Mouse (Mus musculus) myocyte (in vitro differentiated cells): ENCODE data around the gene Hip1.

Experiments
- E2F4 ChIP-seq: IDR thresholded peaks from one replicate; pipeline ENCODE4 v1.6.1; 2011; ENCODE audit warnings: mild to moderate bottlenecking, control low read depth, moderate library complexity; ENCODE audit not compliant: insufficient read depth
- MAX ChIP-seq: IDR thresholded peaks from one replicate; pipeline ENCODE4 v1.6.1; 2011; ENCODE audit warnings: low read depth, mild to moderate bottlenecking, control low read depth
- MYOD1 ChIP-seq, 3 experiments: IDR thresholded peaks; one replicate each; pipeline ENCODE4 v1.6.1; 2011; ENCODE audit warnings: control low read depth in 2 of 3, low read depth in 2 of 3, mild to moderate bottlenecking in 2 of 3, moderate library complexity in 1 of 3; ENCODE audit not compliant: insufficient read length in 2 of 3, control insufficient read depth in 1 of 3
- MYOG ChIP-seq, 3 experiments: IDR thresholded peaks; one replicate each; pipeline ENCODE4 v1.6.1; 2011; ENCODE audit warnings: control low read depth in 2 of 3, low read depth in 2 of 3, mild to moderate bottlenecking in 2 of 3; ENCODE audit not compliant: insufficient read length in 2 of 3, control insufficient read depth in 1 of 3, insufficient read depth in 1 of 3
- POLR2A ChIP-seq: IDR thresholded peaks from one replicate; pipeline ENCODE4 v1.6.1; 2011; ENCODE audit warnings: low read depth, mild to moderate bottlenecking, control low read depth, moderate library complexity; ENCODE audit not compliant: insufficient read length
- POLR2AphosphoS2 ChIP-seq: IDR thresholded peaks from one replicate; pipeline ENCODE4 v1.6.1; 2011; ENCODE audit warnings: low read depth, control low read depth; ENCODE audit not compliant: insufficient read length
- REST ChIP-seq: IDR thresholded peaks from one replicate; pipeline ENCODE4 v1.6.1; 2011; ENCODE audit warnings: mild to moderate bottlenecking, control low read depth, moderate library complexity; ENCODE audit not compliant: insufficient read depth, insufficient read length
- SRF ChIP-seq: IDR thresholded peaks from one replicate; pipeline ENCODE4 v1.6.1; 2011; ENCODE audit warnings: low read depth; ENCODE audit not compliant: control insufficient read depth, insufficient read length
- TCF12 ChIP-seq: IDR thresholded peaks from one replicate; pipeline ENCODE4 v1.6.1; 2011; ENCODE audit warnings: mild to moderate bottlenecking, control low read depth; ENCODE audit not compliant: poor library complexity, insufficient read depth, severe bottlenecking
- TCF3 ChIP-seq: IDR thresholded peaks from one replicate; pipeline ENCODE4 v1.6.1; 2011; ENCODE audit warnings: low read depth, control low read depth; ENCODE audit not compliant: insufficient read length
- USF1 ChIP-seq: IDR thresholded peaks from one replicate; pipeline ENCODE4 v1.6.1; 2011; ENCODE audit warnings: low read depth, mild to moderate bottlenecking, control low read depth, moderate library complexity

- TF ChIP-seq POLR2A (no peak), REST (no peak), USF1 (no peak), MAX (no peak), TCF12 (no peak), E2F4 (no peak), SRF (no peak), MYOD1 (IDR thresholded peaks at IDR 0.05; ENCODE audit: control insufficient read depth in 1 of 3, insufficient read length in 2 of 3, low read depth in 2 of 3) (peak in 2 of 3 experiments; percentile 12 to 20), POLR2AphosphoS2 (no peak), TCF3 (no peak), MYOG (IDR thresholded peaks at IDR 0.05; ENCODE audit: control insufficient read depth in 1 of 3, insufficient read depth in 1 of 3, insufficient read length in 2 of 3, low read depth in 2 of 3) (peak in 1 of 3 experiments; percentile 11)
These were observed 825 bp downstream of the Hip1 start for GRCm38 (mm10) chr5:135544032-135544558.
